Mouse (Mus musculus): ENCODE results near the gene Tbc1d17. TPM values are rescaled to one million over a fixed set of nuclear protein-coding genes. Genes with fewer than 3 reads are reported as not detected.

Tbc1d17 gene
- 57.0 and 65.3 TPM in 2 replicates for polyA plus RNA-seq (2014; fragmentation: Nextera tagmentation; extraction: Ambion mirVana)

DNA sequence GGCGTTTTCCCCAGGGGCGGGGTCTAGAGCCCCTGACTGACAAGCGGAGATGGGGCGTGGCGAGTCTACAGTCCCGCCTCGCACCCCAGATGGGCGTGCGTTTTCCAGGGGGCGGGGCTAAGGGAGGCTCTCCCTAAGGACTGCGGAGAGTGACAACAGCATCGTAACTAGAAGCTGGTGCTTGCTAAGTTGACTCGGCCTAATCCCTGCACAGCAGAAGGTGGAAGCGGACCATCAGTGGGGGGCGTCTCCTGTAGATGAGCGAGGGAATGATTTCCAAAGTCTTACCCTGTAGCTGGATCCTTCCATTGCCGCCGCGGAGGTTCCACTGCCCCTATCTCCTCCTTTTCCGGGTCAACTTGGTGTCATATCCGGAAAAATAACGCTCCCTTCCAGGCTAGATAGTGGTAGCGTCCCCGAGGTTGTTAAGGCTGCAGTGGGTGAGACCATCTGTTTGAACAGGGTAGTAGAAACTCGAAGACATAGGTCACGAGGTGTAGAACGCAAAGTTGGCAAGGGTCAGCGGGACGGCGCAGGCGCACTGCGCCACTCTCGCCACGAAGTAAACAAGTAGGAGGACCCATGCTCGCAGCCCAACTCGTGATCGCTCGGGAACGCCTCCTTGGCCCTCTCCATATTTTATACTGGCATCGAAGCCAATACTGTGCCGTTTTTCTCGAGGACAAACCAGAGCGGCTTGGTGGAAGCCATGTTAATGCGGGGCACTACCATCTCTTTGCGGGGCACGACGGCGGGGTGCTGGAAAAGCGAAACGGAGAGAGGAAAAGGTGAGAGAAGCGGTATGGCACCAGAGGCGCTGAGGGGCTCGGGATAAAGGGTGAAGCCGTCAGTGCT is at the start of gene Tbc1d17, which contains the start of gene Akt1s1:
Gene Tbc1d17 (minus strand): TSS at position 519 of the 855 bp plus-strand sequence.
Gene Akt1s1 (plus strand): TSS at position 431 of the 855 bp plus-strand sequence.
- peak; percentile 84 for ATAC-seq (ENCODE audit: low FRiP score, low TSS enrichment)
- Histone ChIP-seq H3K4me1 (ENCODE audit: control insufficient read depth, insufficient read depth, low read length) (peaks cover 13% of the 10 kb centered on the region), H3K27ac (ENCODE audit: low read depth, low read length) (peak within 1 kb of the TSS; percentile 97), H3K4me2 (replicated peaks; ENCODE audit: low read depth, low read length) (peak within 1 kb of the TSS; percentile 67), H3K9ac (ENCODE audit: low read depth, low read length) (peak within 1 kb of the TSS; percentile 80), H3K27me3 (ENCODE audit: control insufficient read depth, insufficient read depth, low read length) (no peaks in the 10 kb centered on the region), H3K9me3 (ENCODE audit: control insufficient read depth, low read length) (no peaks in the 10 kb centered on the region), H3K4me3 (ENCODE audit: low read length) (peak within 1 kb of the TSS; percentile 70), H3K36me3 (ENCODE audit: control insufficient read depth, insufficient read depth, low read length) (peaks cover 47% of the 10 kb centered on the region)
- under 1% methylated on average over 54 of the region's 54 CpGs for WGBS

DNA sequence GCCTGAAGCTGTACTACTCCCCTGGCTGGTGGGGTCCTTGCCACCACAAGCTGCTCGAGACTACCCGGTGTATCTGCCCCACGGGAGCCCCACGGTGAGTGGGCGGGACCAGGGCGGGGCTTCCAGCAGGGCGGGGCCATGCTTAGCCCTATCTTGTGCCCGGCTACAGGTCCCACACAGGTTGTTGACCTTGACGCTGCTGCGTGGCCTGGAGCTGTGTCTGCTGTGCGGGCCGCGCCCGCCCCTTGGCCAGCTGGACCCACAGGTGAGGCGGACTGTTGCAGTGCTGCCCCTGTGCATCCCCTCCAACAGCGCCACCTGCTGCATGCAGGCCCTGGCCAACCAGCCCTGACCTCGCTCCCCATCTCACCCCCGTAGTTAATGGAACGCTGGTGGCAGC is 49.7 kb upstream of the Tbc1d17 start:
- Histone ChIP-seq H3K4me1 (ENCODE audit: control insufficient read depth, insufficient read depth, low read length) (peaks cover 21% of the 10 kb centered on the region; the same call in 1 of the 2 replicates), H3K4me3 (ENCODE audit: low read length) (no peak overlapping the region), H3K4me2 (replicated peaks; ENCODE audit: low read depth, low read length) (no peak overlapping the region), H3K27ac (ENCODE audit: low read depth, low read length) (no peak overlapping the region), H3K27me3 (ENCODE audit: control insufficient read depth, insufficient read depth, low read length) (no peaks in the 10 kb centered on the region), H3K9me3 (ENCODE audit: control insufficient read depth, low read length) (no peaks in the 10 kb centered on the region), H3K36me3 (ENCODE audit: control insufficient read depth, insufficient read depth, low read length) (peaks cover 34% of the 10 kb centered on the region), H3K9ac (ENCODE audit: low read depth, low read length) (no peak overlapping the region)
- ATAC-seq (ENCODE audit: low FRiP score, low TSS enrichment) = no peak
- 38% methylated on average over 19 of the region's 19 CpGs for WGBS

DNA sequence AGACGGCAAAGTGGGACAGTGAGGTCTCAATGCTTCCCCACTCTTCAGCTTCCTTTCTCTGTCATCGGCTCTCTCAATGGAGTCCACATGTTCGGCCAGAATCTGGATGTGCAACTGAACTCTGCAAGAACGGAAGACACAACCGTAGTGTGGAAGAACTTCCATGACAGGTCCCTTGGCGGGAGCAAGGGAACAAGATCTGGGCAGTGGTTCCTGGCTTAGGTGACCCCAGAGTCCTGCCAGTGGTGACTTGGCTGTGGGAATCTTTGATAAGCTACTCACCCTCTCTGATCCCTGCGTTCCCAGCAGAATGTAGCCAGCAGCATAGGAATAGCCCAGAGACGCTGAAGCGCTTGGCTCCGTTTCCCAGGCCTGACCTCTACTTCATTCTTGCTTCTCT is 47.6 kb upstream of the Tbc1d17 start:
- peak overlapping the region; percentile 64 for H3K4me3 ChIP-seq (ENCODE audit: low read length)
- H3K9me3 ChIP-seq (ENCODE audit: control insufficient read depth, low read length) = no peaks in the 10 kb centered on the region
- peak overlapping the region; percentile 79 for H3K9ac ChIP-seq (ENCODE audit: low read depth, low read length)
- WGBS = 33% methylated on average over 10 of the region's 10 CpGs
- peak overlapping the region; percentile 74 for H3K4me2 ChIP-seq (replicated peaks; ENCODE audit: low read depth, low read length)
- ATAC-seq (ENCODE audit: low FRiP score, low TSS enrichment) = no peak
- H3K27ac ChIP-seq (ENCODE audit: low read depth, low read length) = peak overlapping the region; percentile 78; the same call in 1 of the 2 replicates
- peaks cover 16% of the 10 kb centered on the region for H3K4me1 ChIP-seq (ENCODE audit: control insufficient read depth, insufficient read depth, low read length)
- H3K36me3 ChIP-seq (ENCODE audit: control insufficient read depth, insufficient read depth, low read length) = peaks cover 19% of the 10 kb centered on the region
- no peaks in the 10 kb centered on the region for H3K27me3 ChIP-seq (ENCODE audit: control insufficient read depth, insufficient read depth, low read length)

GRCm38 (mm10) chr7:44895593-44896434 is 46.9 kb upstream of the Tbc1d17 start, which contains the start of gene Fuz:
TSS of gene Fuz (plus strand) at chr7:44896079.
- Histone ChIP-seq H3K27ac (ENCODE audit: low read depth, low read length) (peak within 1 kb of the TSS; percentile 78), H3K4me1 (ENCODE audit: control insufficient read depth, insufficient read depth, low read length) (peaks cover 22% of the 10 kb centered on the region), H3K9ac (ENCODE audit: low read depth, low read length) (peak within 1 kb of the TSS; percentile 79), H3K4me3 (ENCODE audit: low read length) (peak within 1 kb of the TSS; percentile 64), H3K36me3 (ENCODE audit: control insufficient read depth, insufficient read depth, low read length) (peaks cover 17% of the 10 kb centered on the region), H3K27me3 (ENCODE audit: control insufficient read depth, insufficient read depth, low read length) (no peaks in the 10 kb centered on the region), H3K9me3 (ENCODE audit: control insufficient read depth, low read length) (no peaks in the 10 kb centered on the region), H3K4me2 (replicated peaks; ENCODE audit: low read depth, low read length) (peak within 1 kb of the TSS; percentile 74)
- 2% methylated on average over 34 of the region's 34 CpGs for WGBS
- peak; percentile 50 for ATAC-seq (ENCODE audit: low FRiP score, low TSS enrichment)

DNA sequence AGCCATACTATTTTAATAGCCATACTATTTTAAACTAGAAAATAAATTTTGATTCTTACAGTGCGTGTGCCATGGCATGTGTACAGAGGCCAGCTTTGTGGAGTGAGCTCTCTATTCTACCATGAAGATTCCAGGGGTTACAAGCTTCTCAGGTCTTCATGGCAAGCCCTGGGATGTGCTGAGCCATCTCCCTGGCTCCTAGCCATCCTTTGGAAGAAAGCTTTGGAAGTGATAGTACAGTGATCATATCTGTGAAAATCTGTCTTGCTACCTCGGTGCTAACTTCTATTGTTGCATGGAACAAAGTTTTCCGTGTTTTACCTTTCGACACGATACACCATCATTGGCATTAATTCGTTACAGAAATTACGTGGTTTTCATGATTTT is 46.3 kb upstream of the Tbc1d17 start:
- H3K4me1 ChIP-seq (ENCODE audit: control insufficient read depth, insufficient read depth, low read length) = peaks cover 29% of the 10 kb centered on the region
- peak overlapping the region; percentile 64 for H3K4me3 ChIP-seq (ENCODE audit: low read length)
- peak overlapping the region; percentile 37 for H3K27ac ChIP-seq (ENCODE audit: low read depth, low read length)
- no peak for ATAC-seq (ENCODE audit: low FRiP score, low TSS enrichment)
- H3K9me3 ChIP-seq (ENCODE audit: control insufficient read depth, low read length) = no peaks in the 10 kb centered on the region
- H3K27me3 ChIP-seq (ENCODE audit: control insufficient read depth, insufficient read depth, low read length) = no peaks in the 10 kb centered on the region
- H3K4me2 ChIP-seq (replicated peaks; ENCODE audit: low read depth, low read length) = peak overlapping the region; percentile 74
- peaks cover 13% of the 10 kb centered on the region for H3K36me3 ChIP-seq (ENCODE audit: control insufficient read depth, insufficient read depth, low read length)
- WGBS = 82% methylated on average over 7 of the region's 7 CpGs
- no peak overlapping the region for H3K9ac ChIP-seq (ENCODE audit: low read depth, low read length)

DNA sequence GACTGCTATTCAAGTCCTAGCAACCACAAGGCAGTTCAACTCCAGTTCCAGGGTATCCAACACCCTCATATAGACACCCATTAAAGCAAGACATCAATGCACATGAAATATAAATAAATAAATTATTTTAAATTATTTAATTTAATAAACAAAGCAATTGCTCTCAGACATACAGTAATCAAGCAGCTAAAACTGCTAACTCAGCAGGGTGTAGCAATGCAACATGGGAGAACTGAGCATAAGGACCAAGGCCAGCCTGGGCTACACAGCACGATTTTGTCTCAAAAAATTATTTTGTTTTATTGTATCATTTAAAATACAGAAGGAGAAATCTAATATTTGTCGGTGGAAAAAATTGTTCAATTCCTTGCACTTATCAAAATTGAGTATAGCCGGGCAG is 45.3 kb upstream of the Tbc1d17 start:
- Histone ChIP-seq H3K4me1 (ENCODE audit: control insufficient read depth, insufficient read depth, low read length) (peaks cover 29% of the 10 kb centered on the region), H3K27ac (ENCODE audit: low read depth, low read length) (no peak overlapping the region), H3K36me3 (ENCODE audit: control insufficient read depth, insufficient read depth, low read length) (peaks cover 10% of the 10 kb centered on the region), H3K9me3 (ENCODE audit: control insufficient read depth, low read length) (no peaks in the 10 kb centered on the region), H3K27me3 (ENCODE audit: control insufficient read depth, insufficient read depth, low read length) (no peaks in the 10 kb centered on the region), H3K9ac (ENCODE audit: low read depth, low read length) (no peak overlapping the region), H3K4me3 (ENCODE audit: low read length) (no peak overlapping the region), H3K4me2 (replicated peaks; ENCODE audit: low read depth, low read length) (no peak overlapping the region)
- 90% methylated on average over 3 of the region's 3 CpGs for WGBS
- ATAC-seq (ENCODE audit: low FRiP score, low TSS enrichment) = no peak

DNA sequence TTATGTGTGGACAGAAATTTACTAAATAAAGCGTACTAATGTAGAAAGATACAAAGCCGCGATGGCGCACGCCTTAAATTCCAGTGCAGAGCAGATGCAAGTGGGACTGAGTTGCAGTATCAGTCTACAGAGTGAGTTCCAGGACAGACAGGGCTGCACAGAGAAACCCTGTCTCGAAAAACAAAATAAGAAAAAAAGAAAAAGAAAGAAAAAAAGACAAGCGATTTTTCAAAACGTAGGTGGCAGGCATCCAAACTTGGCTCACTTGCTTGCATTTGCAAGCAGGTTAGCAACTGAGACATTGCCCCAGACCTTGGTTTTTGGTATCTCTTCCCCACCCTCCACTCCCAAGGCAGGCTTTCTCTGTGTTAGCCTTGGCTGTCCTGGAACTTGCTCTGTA is 44.3 kb upstream of the Tbc1d17 start:
- no peak for ATAC-seq (ENCODE audit: low FRiP score, low TSS enrichment)
- no peaks in the 10 kb centered on the region for H3K27me3 ChIP-seq (ENCODE audit: control insufficient read depth, insufficient read depth, low read length)
- peak overlapping the region; percentile 8; the same call in 1 of the 2 replicates for H3K4me2 ChIP-seq (replicated peaks; ENCODE audit: low read depth, low read length)
- H3K36me3 ChIP-seq (ENCODE audit: control insufficient read depth, insufficient read depth, low read length) = peaks cover 15% of the 10 kb centered on the region; the same call in 1 of the 2 replicates
- H3K9me3 ChIP-seq (ENCODE audit: control insufficient read depth, low read length) = no peaks in the 10 kb centered on the region
- WGBS = 30% methylated on average over 8 of the region's 8 CpGs
- 0 out of 2 replicates have a peak overlapping the region, but pooled peaks have one; percentile 13 for H3K9ac ChIP-seq (ENCODE audit: low read depth, low read length)
- peak overlapping the region; percentile 45; the same call in 1 of the 2 replicates for H3K27ac ChIP-seq (ENCODE audit: low read depth, low read length)
- no peak overlapping the region for H3K4me3 ChIP-seq (ENCODE audit: low read length)
- peaks cover 29% of the 10 kb centered on the region for H3K4me1 ChIP-seq (ENCODE audit: control insufficient read depth, insufficient read depth, low read length)

DNA sequence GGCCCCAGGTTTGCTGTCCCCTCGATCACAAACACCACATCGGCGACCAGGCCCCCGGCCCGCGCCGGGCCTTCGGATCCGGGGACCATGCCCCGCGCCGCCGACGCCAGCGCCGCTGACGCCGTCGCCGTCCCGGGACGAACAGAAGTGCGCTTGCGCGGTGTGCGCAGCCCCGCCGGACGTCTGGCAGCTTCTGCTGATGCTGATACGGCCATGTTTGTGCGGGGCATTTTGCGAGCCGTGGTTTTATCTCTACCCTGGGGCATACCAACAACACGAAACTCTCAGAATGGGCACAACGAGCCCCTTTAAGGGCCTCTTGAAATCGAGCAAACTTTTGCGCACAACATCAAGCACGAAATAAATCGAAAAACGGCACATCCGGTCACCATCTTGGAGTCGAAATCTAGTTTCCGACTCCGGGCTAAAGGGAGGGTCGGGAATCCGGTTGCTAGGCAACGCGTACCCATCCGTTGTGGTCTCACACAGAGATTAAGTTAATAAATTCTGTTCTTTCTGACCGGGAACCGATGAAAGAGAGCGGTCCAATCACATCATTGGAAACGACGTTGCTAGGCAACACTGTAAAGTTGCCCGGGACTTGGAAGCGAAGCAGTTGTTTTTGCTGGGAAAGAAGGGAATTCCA is 43.5 kb upstream of the Tbc1d17 start, which contains the start of gene Med25:
Gene Med25 (minus strand): TSS at position 437 of the 646 bp plus-strand sequence.
- peak within 1 kb of the TSS; percentile 89 for H3K9ac ChIP-seq (ENCODE audit: low read depth, low read length)
- peaks cover 15% of the 10 kb centered on the region; the same call in 1 of the 2 replicates for H3K36me3 ChIP-seq (ENCODE audit: control insufficient read depth, insufficient read depth, low read length)
- peak; percentile 77 for ATAC-seq (ENCODE audit: low FRiP score, low TSS enrichment)
- under 1% methylated on average over 55 of the region's 56 CpGs for WGBS
- H3K9me3 ChIP-seq (ENCODE audit: control insufficient read depth, low read length) = no peaks in the 10 kb centered on the region
- H3K4me1 ChIP-seq (ENCODE audit: control insufficient read depth, insufficient read depth, low read length) = peaks cover 29% of the 10 kb centered on the region
- no peaks in the 10 kb centered on the region for H3K27me3 ChIP-seq (ENCODE audit: control insufficient read depth, insufficient read depth, low read length)
- peak within 1 kb of the TSS; percentile 73 for H3K4me2 ChIP-seq (replicated peaks; ENCODE audit: low read depth, low read length)
- H3K4me3 ChIP-seq (ENCODE audit: low read length) = peak within 1 kb of the TSS; percentile 86
- peak within 1 kb of the TSS; percentile 92 for H3K27ac ChIP-seq (ENCODE audit: low read depth, low read length)
